Mouse (Mus musculus): ENCODE results near the gene Atraid.

Gene Atraid

DNA sequence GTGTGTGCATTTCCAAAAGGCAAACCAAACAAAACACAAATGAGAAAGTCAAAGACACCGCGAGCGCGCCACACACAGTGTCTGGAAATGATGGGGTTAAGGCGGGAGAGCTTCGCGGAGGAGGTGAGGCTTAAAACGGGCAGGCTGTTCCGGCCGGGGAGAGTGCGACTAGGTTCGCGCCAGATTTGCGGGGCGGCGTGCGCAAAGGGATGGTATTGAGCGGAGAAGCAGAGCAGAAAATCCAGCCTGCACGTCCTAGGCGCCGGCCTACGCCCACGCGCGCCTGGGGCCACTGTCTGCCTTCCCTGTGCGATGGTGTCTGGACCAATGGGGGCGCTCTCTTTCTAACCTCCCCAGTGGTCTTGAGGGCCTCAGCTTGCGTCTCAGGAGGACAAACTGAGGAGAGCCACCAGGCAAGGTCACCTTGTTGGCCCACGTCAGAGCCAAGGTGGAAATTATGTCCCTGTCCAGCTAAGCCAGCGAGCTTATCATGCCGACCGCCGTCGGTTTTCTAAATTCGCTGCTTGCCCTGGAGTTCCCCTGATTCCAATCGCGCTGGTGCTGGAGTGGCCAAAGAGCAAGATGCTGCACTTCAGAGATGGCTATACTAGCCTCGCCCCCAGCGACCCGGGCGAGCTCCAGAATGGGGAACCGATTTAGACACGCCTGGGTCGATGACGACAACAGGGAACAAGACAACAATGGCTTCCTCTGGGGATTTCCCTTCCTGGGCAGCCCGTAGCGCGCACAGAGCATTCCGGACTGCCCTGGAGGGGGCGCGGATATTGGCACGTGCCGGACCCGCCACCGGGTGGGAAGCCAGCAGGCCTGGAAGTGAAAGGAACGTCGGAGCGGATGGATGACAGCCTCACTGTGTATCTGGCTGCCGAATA, 46.9 kb downstream of the Atraid start:
- no peak for DNase-seq (ENCODE audit: low read depth, low spot score)

- DNase-seq (ENCODE audit: low read depth, low spot score) = no peak
Observed at GRCm38 (mm10) chr5:31095711-31096480, 47.8 kb downstream of the Atraid start.

All from skeletal muscle tissue, adult 2 months (tissue).